Mouse (Mus musculus) kidney, postnatal 36 days (tissue): Measurements from ENCODE around the gene Vmn1r189.
A peak's percentile ranks its signal among the peaks of the same experiment; 100 is the strongest.
"Not testable (repeated sequence)": the region's sequence is repeated elsewhere in the genome, so short reads cannot be mapped to it uniquely, and the experiment has no call there.

ENCODE experiments used
- DNase-seq, 2 experiments: peaks; one replicate each; pipeline ENCODE4 v3.0.0; 2021 to 2022; ENCODE audit warnings: mixed read lengths in 2 of 2

Gene Vmn1r189

GRCm38 (mm10) chr13:22105724-22106123 lies at the start of gene Vmn1r189:
TSS of gene Vmn1r189 (minus strand) at chr13:22105824.
- DNase-seq: not testable (repeated sequence)

- DNase-seq: not testable (repeated sequence)
Observed at GRCm38 (mm10) chr13:22136495-22137293, 31.1 kb upstream of the Vmn1r189 start.

GRCm38 (mm10) chr13:22084140-22084539 lies 21.5 kb downstream of the Vmn1r189 start, which contains the start of gene Vmn1r188:
TSS of gene Vmn1r188 (plus strand) at chr13:22084440.
- not testable (repeated sequence) for DNase-seq

GRCm38 (mm10) chr13:22063468-22063867 lies 42.2 kb downstream of the Vmn1r189 start:
- DNase-seq: no peak

GRCm38 (mm10) chr13:22061422-22061821 lies 44.2 kb downstream of the Vmn1r189 start:
- no peak for DNase-seq

GRCm38 (mm10) chr13:22053754-22054153 lies 51.9 kb downstream of the Vmn1r189 start:
- no peak for DNase-seq

GRCm38 (mm10) chr13:22051523-22051859 lies 54.1 kb downstream of the Vmn1r189 start:
- DNase-seq: no peak

GRCm38 (mm10) chr13:22050591-22051522 lies 54.8 kb downstream of the Vmn1r189 start:
- peak; percentile 89 to 96 for DNase-seq
